Comparison of ENCODE assay signal across 8 mouse cellular contexts in the genomic region with DNA sequence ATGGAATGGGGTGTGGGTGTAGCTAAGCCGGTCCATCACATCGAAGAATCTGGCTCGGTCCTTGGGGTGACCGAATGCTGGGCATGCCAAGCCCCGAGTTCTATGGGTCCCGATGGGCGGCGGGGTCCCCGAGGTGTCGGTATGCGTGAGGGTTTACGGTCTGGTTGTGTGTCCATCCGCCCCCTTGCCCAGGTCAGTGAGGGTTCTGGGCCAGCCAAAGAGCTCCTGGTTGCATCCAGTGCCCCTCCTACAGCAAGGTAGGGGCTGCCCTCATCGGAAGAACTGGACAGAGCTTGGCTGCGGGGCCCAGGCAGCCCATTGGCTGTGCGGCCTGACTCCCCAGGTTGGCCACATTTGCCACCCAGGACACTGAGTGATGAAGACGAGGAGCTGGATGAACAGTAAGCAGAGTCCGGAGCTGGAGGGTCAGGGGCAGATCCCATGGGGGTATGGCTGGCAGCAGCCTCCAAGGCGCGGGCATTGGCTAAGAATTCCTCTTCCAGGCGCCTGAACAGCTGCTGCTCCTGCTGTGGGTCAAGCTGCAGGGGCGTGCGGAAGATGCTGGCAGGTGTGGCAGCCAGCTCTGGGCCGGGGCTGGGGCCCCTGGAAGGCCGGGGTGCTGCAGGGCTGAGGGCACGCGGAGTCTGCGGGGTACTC. TPM values are rescaled to one million over a fixed set of nuclear protein-coding genes. Genes with fewer than 3 reads are reported as not detected.
A peak's percentile ranks its signal among the peaks of the same experiment; 100 is the strongest.
DNase-seq lines count a peak whose midpoint lies in the region; ATAC-seq lines count a peak whose summit lies in the region.

No protein-coding gene starts in this region.

- H3K9me3 ChIP-seq in embryonic facial prominence, embryonic 15.5 days (replicated peaks): no peaks in the 10 kb centered on the region
- no peaks in the 10 kb centered on the region for H3K9me3 ChIP-seq in hindbrain, embryonic 13.5 days
- H3K9me3 ChIP-seq in midbrain, embryonic 16.5 days (replicated peaks; ENCODE audit: control insufficient read depth, low read length, poor library complexity, severe bottlenecking): no peaks in the 10 kb centered on the region

- peak; percentile 37 for DNase-seq in layer of hippocampus, adult 11-12 months (ENCODE audit: low spot score)
- DNase-seq in layer of hippocampus, postnatal 25 days (ENCODE audit: extremely low spot score in 1 of 2, low spot score in 1 of 2): no peak
- DNase-seq in cerebellum, adult 18-20 months: no peak
- no peak for DNase-seq in urinary bladder, postnatal 25 days (ENCODE audit: low spot score)

- H3K4me1 ChIP-seq in embryonic facial prominence, embryonic 15.5 days: peaks cover 79% of the 10 kb centered on the region
- H3K4me1 ChIP-seq in hindbrain, embryonic 13.5 days (replicated peaks): peaks cover 70% of the 10 kb centered on the region
- peaks cover 47% of the 10 kb centered on the region for H3K4me1 ChIP-seq in midbrain, embryonic 16.5 days (ENCODE audit: control insufficient read depth, insufficient read depth, low read length)

- no peak overlapping the region for H3K9ac ChIP-seq in embryonic facial prominence, embryonic 15.5 days
- H3K9ac ChIP-seq in hindbrain, embryonic 13.5 days: peak overlapping the region; percentile 58
- H3K9ac ChIP-seq in midbrain, embryonic 16.5 days (ENCODE audit: low read depth, low read length): peak overlapping the region; percentile 51

- H3K36me3 ChIP-seq in embryonic facial prominence, embryonic 15.5 days: no peaks in the 10 kb centered on the region
- H3K36me3 ChIP-seq in hindbrain, embryonic 13.5 days: peaks cover 7% of the 10 kb centered on the region
- H3K36me3 ChIP-seq in midbrain, embryonic 16.5 days (ENCODE audit: control insufficient read depth, insufficient read depth, low read length): no peaks in the 10 kb centered on the region

- WGBS in embryonic facial prominence, embryonic 15.5 days: 59% methylated on average over 28 of the region's 28 CpGs
- WGBS in hindbrain, embryonic 13.5 days: 47% methylated on average over 28 of the region's 28 CpGs
- WGBS in midbrain, embryonic 16.5 days: 52% methylated on average over 27 of the region's 28 CpGs

- no peak for ATAC-seq in embryonic facial prominence, embryonic 15.5 days (ENCODE audit: insufficient number of reproducible peaks, low FRiP score, low TSS enrichment, low read depth)
- no peak for ATAC-seq in hindbrain, embryonic 13.5 days (ENCODE audit: low FRiP score)
- no peak for ATAC-seq in midbrain, embryonic 16.5 days
- ATAC-seq in megakaryocyte-erythroid progenitor cell, adult 5-6 weeks (replicated peaks; ENCODE audit: low FRiP score, low TSS enrichment, poor library complexity, severe bottlenecking): no peak

- peaks cover 81% of the 10 kb centered on the region for H3K27me3 ChIP-seq in embryonic facial prominence, embryonic 15.5 days
- peaks cover 89% of the 10 kb centered on the region for H3K27me3 ChIP-seq in hindbrain, embryonic 13.5 days
- peaks cover 61% of the 10 kb centered on the region for H3K27me3 ChIP-seq in midbrain, embryonic 16.5 days (ENCODE audit: control insufficient read depth, insufficient read depth, low read depth, low read length)

- no peak overlapping the region for H3K27ac ChIP-seq in embryonic facial prominence, embryonic 15.5 days (replicated peaks)
- no peak overlapping the region for H3K27ac ChIP-seq in hindbrain, embryonic 13.5 days
- no peak overlapping the region for H3K27ac ChIP-seq in midbrain, embryonic 16.5 days (ENCODE audit: low read length)

- peak overlapping the region; percentile 33 for H3K4me3 ChIP-seq in embryonic facial prominence, embryonic 15.5 days (replicated peaks)
- peak overlapping the region; percentile 72 for H3K4me3 ChIP-seq in hindbrain, embryonic 13.5 days
- H3K4me3 ChIP-seq in midbrain, embryonic 16.5 days (ENCODE audit: low read depth, low read length): no peak overlapping the region; the same call in 1 of the 2 replicates

- H3K4me2 ChIP-seq in embryonic facial prominence, embryonic 15.5 days (replicated peaks): peak overlapping the region; percentile 75
- peak overlapping the region; percentile 63 for H3K4me2 ChIP-seq in hindbrain, embryonic 13.5 days
- peak overlapping the region; percentile 58 for H3K4me2 ChIP-seq in midbrain, embryonic 16.5 days (ENCODE audit: low read length)

RNA-seq across cellular contexts. Expression of a gene that starts 3.0 kb away (rescaled TPM):
- 10 to 100 TPM; 76.8 to 94.0 TPM for total RNA-seq in layer of hippocampus, postnatal 25 days (2021)
- polyA plus RNA-seq in embryonic facial prominence, embryonic 15.5 days (2015; fragmentation: Nextera tagmentation; extraction: Ambion mirVana): 4.1 TPM in 2 replicates
- 0.84 and 1.2 TPM in 2 replicates for polyA plus RNA-seq in hindbrain, embryonic 13.5 days (2015; fragmentation: Nextera tagmentation; extraction: Ambion mirVana)
- polyA plus RNA-seq in midbrain, embryonic 16.5 days (2015; fragmentation: Nextera tagmentation; extraction: Ambion mirVana): 1.1 and 1.2 TPM in 2 replicates
- not detected in 2 replicates for total RNA-seq in megakaryocyte-erythroid progenitor cell, adult 5-6 weeks (2014; fragmentation: Nextera tagmentation)
- not detected in 2 replicates for total RNA-seq in megakaryocyte-erythroid progenitor cell, adult 5-6 weeks (2017)

RNA-seq across cellular contexts. Expression of a gene that starts 4.2 kb away (rescaled TPM):
- total RNA-seq in layer of hippocampus, postnatal 25 days (2021): 10 to 100 TPM; 92.4 to 95.2 TPM
- 39.0 and 43.3 TPM in 2 replicates for polyA plus RNA-seq in embryonic facial prominence, embryonic 15.5 days (2015; fragmentation: Nextera tagmentation; extraction: Ambion mirVana)
- polyA plus RNA-seq in hindbrain, embryonic 13.5 days (2015; fragmentation: Nextera tagmentation; extraction: Ambion mirVana): 19.1 and 20.2 TPM in 2 replicates
- 19.5 and 20.6 TPM in 2 replicates for polyA plus RNA-seq in midbrain, embryonic 16.5 days (2015; fragmentation: Nextera tagmentation; extraction: Ambion mirVana)
- 0.87 and 4.4 TPM in 2 replicates for total RNA-seq in megakaryocyte-erythroid progenitor cell, adult 5-6 weeks (2014; fragmentation: Nextera tagmentation)
- 1.3 TPM in 1 of 2 replicates, not detected in the other for total RNA-seq in megakaryocyte-erythroid progenitor cell, adult 5-6 weeks (2017)

RNA-seq across cellular contexts. Expression of a gene that starts 37.8 kb away (rescaled TPM):
- total RNA-seq in layer of hippocampus, postnatal 25 days (2021): 10 to 100 TPM; 20.7 to 23.6 TPM
- polyA plus RNA-seq in embryonic facial prominence, embryonic 15.5 days (2015; fragmentation: Nextera tagmentation; extraction: Ambion mirVana): 28.8 and 29.4 TPM in 2 replicates
- 30.9 and 35.6 TPM in 2 replicates for polyA plus RNA-seq in hindbrain, embryonic 13.5 days (2015; fragmentation: Nextera tagmentation; extraction: Ambion mirVana)
- 46.9 and 48.8 TPM in 2 replicates for polyA plus RNA-seq in midbrain, embryonic 16.5 days (2015; fragmentation: Nextera tagmentation; extraction: Ambion mirVana)
- total RNA-seq in megakaryocyte-erythroid progenitor cell, adult 5-6 weeks (2014; fragmentation: Nextera tagmentation): 12.7 and 33.4 TPM in 2 replicates
- total RNA-seq in megakaryocyte-erythroid progenitor cell, adult 5-6 weeks (2017): 22.3 and 25.9 TPM in 2 replicates

RNA-seq across cellular contexts. Expression of a gene that starts 38.2 kb away (rescaled TPM):
- total RNA-seq in layer of hippocampus, postnatal 25 days (2021): 100 to 1,000 TPM; 260 to 353 TPM
- polyA plus RNA-seq in embryonic facial prominence, embryonic 15.5 days (2015; fragmentation: Nextera tagmentation; extraction: Ambion mirVana): 691 and 729 TPM in 2 replicates
- polyA plus RNA-seq in hindbrain, embryonic 13.5 days (2015; fragmentation: Nextera tagmentation; extraction: Ambion mirVana): 670 and 686 TPM in 2 replicates
- 548 and 592 TPM in 2 replicates for polyA plus RNA-seq in midbrain, embryonic 16.5 days (2015; fragmentation: Nextera tagmentation; extraction: Ambion mirVana)
- total RNA-seq in megakaryocyte-erythroid progenitor cell, adult 5-6 weeks (2014; fragmentation: Nextera tagmentation): 450 and 540 TPM in 2 replicates
- 724 and 794 TPM in 2 replicates for total RNA-seq in megakaryocyte-erythroid progenitor cell, adult 5-6 weeks (2017)
